Mouse (Mus musculus) spleen, postnatal 0 days (tissue): Measurements from ENCODE around the gene Speer4c. TPM values are rescaled to one million over a fixed set of nuclear protein-coding genes. Genes with fewer than 3 reads are reported as not detected.

Experiments used
- polyA plus RNA-seq: library from polyadenylated mRNA; unstranded; fragments of >200 nt; fragmentation: Nextera tagmentation; extraction: Ambion mirVana; gene quantifications from 2 replicates; pipeline ENCODE4 v1.2.1, GENCODE M21; 2015

Gene Speer4c
- polyA plus RNA-seq, result not detected in 2 replicates

GRCm38 (mm10) chr5:15714171-15714570 is at the start of gene Speer4c:
Speer4c (minus strand) TSS chr5:15714271.

Other genes with a start within 250 kb of the Speer4c start
- gene Gm21149, start 237.7 kb downstream of the Speer4c start, polyA plus RNA-seq, result not detected in 2 replicates
- gene Gm21190, start 185.0 kb downstream of the Speer4c start, polyA plus RNA-seq, result not detected in 2 replicates
- gene Gm21083, start 136.9 kb downstream of the Speer4c start, polyA plus RNA-seq, result not detected in 2 replicates
- not detected in 2 replicates for gene Speer4d, start 95.2 kb downstream of the Speer4c start, polyA plus RNA-seq
- gene 4930572O03Rik, start 57.2 kb downstream of the Speer4c start, polyA plus RNA-seq, result not detected in 2 replicates
- 1.9 and 2.2 TPM in 2 replicates for gene Cacna2d1, start 220.4 kb upstream of the Speer4c start, polyA plus RNA-seq